Mouse (Mus musculus): ENCODE results near the gene Disp3. TPM values are rescaled to one million over a fixed set of nuclear protein-coding genes. Genes with fewer than 3 reads are reported as not detected.

The Disp3 gene
- polyA plus RNA-seq, 1 experiment from 2014 or later: 0.01 TPM

- CTCF ChIA-PET: no interaction called here
- peaks cover 22% of the 10 kb centered on the region for H3K27me3 ChIP-seq
- peak; percentile 98 for TF ChIP-seq CTCF (IDR thresholded peaks at IDR 0.05)
Measured at GRCm38 (mm10) chr4:148288055-148288549, 337 bp upstream of the Disp3 start.

DNA sequence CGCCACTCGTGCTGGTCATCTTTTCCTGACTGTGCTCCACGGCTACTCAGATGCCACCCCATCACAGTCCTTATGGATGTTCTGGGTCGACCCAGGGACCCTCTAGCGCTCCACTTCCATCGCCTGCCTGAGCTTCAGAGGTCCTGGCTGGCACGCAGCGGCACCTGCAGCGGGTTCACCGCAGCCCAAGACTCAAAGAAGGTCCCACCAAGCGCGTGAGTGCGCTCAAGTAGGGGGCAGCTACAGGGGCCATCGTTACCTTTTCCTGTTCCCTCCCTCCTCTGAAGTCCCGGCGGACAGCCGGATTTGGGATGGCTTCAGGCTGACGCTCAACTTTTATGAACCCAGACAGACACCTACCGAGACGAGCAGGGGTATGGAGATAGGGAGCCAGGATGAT lies 724 bp downstream of the Disp3 start:
- ChIA-PET CTCF (no interaction called here), POLR2A (no interaction called here)
- DNase-seq (ENCODE audit: low read depth, low spot score) (no peak), ATAC-seq (no peak)
- TF ChIP-seq CTCF (IDR thresholded peaks at IDR 0.05): no peak
- in situ Hi-C loops (cut with MboI; ENCODE audit: low pct_unique_long_range_greater_than_20kb): no loop called here
- H3K27me3 ChIP-seq: peaks cover 22% of the 10 kb centered on the region

More at GRCm38 (mm10) chr4:148288055-148288549, 337 bp upstream of the Disp3 start:
- in situ Hi-C loops (cut with MboI; ENCODE audit: low pct_unique_long_range_greater_than_20kb): no loop called here
- DNase-seq (ENCODE audit: low read depth, low spot score): peak; percentile 6
- POLR2A ChIA-PET: no interaction called here
- no peak for ATAC-seq

DNA sequence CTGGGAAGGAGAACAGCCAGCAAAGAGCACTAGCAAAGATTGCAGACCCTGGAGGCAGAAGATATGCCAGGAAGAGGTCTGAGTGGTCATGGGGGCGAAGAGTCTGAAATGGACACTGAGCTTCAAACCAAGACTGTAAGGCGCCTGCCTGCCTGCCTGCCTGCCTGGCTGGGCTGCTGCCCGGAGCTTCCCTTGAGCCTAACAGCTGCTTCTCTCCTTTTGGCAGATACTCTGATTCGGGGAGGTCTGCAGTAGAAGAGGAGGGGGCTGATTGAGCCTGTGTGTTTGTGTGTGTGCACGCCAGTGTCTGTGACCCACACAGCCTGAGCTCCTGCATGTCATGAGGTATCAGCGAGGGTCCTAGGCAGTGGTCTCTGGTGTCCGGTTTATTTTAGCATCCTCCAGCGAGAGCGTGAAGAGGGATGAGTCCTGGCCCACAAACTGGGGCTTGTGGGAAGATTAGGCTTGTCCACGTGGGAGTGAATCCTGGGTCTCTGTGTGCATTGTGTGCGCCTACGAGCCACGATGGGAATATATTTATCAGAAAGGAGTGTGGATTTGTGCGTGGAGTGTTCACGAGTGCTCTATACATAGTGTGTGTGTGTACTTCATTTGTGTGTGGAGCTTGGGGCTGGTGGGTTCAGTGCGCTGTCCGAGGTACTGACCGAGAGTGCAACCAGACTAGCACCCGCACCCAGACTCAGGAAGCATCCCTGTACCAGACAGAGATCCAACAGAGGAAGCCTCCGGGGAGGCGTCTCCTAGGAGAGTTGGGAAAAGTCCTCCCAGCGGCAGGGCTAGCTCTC lies 1.3 kb downstream of the Disp3 start:
- ATAC-seq (no peak), DNase-seq (ENCODE audit: low read depth, low spot score) (no peak)
- ChIA-PET CTCF (no interaction called here), POLR2A (no interaction called here)
- in situ Hi-C loops (cut with MboI; ENCODE audit: low pct_unique_long_range_greater_than_20kb): no loop called here
- no peak for TF ChIP-seq CTCF (IDR thresholded peaks at IDR 0.05)
- H3K27me3 ChIP-seq: peaks cover 22% of the 10 kb centered on the region

DNA sequence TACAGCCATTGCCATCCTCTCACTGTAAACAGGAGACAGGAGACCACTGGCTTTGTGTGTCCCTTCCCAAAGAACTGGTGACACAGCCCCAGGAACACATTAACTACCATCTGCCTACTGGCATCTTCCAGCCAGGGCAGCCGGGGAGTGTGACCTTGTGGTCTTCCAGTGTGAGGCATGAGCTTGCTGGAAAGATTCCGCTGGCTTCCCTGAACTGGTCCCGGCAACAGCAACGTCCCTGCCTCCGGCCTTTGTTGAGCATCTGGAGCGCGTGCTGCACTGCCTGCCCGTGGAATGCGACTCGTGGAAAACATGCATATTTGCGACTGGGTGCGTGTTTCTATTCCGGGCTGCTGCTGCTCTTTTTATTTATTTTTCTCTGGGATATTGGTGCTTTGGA lies 3.5 kb downstream of the Disp3 start:
- H3K27me3 ChIP-seq: peaks cover 22% of the 10 kb centered on the region
- in situ Hi-C loops (cut with MboI; ENCODE audit: low pct_unique_long_range_greater_than_20kb): no loop called here
- ChIA-PET POLR2A (no interaction called here), CTCF (no interaction called here)
- DNase-seq (ENCODE audit: low read depth, low spot score): no peak
- no peak for TF ChIP-seq CTCF (IDR thresholded peaks at IDR 0.05)
- ATAC-seq: no peak

DNA sequence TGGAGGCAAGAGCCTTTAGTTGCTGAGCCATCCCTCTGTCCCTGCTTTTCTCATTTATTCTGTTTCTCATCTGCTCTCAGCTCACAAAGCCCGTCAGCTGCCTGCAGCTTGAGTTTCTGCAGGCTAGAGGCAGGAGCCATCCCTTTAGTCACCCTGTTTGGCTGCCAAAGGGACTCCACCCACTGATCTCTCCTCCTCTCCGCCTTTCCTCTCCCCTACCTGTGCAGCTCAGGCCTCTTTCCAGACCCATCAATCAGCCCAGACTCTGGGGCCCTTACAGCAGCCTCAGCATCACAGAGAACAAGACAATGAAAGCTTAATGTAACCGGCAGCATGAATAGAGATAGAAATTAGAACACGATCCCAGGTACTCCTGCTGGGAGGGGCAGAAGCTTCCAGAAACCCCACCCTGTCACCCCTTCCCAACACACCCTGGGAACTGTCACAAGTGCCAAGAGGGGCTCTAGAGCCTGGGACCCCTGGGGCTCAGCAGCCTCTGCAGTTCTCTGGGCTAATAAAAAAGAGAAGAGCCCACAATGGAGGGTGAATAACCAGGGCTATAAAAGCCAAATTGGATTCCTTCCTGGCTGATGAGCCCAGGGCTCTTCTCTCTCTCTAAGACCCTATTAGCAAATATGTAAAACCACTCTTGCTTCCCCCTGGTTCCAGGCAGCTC lies 10.8 kb downstream of the Disp3 start:
- peaks cover 30% of the 10 kb centered on the region for H3K27me3 ChIP-seq

GRCm38 (mm10) chr4:148274671-148275070 lies 13.1 kb downstream of the Disp3 start:
- POLR2A ChIA-PET: no interaction called here
- in situ Hi-C loops (cut with MboI; ENCODE audit: low pct_unique_long_range_greater_than_20kb): no loop called here
- no peak for TF ChIP-seq CTCF (IDR thresholded peaks at IDR 0.05)
- peaks cover 38% of the 10 kb centered on the region for H3K27me3 ChIP-seq
- DNase-seq (ENCODE audit: low read depth, low spot score) (no peak), ATAC-seq (no peak)
- CTCF ChIA-PET: no interaction called here

More for the DNA sequence above, 10.8 kb downstream of the Disp3 start:
- in situ Hi-C loops (cut with MboI; ENCODE audit: low pct_unique_long_range_greater_than_20kb): no loop called here
- no peak for DNase-seq (ENCODE audit: low read depth, low spot score)
- no peak for TF ChIP-seq CTCF (IDR thresholded peaks at IDR 0.05)
- ATAC-seq: no peak
- POLR2A ChIA-PET: interaction anchor here (0.6 kb wide), 1 partner anchor 7 kb away, joined by 4 read pairs; no protein-coding TSS in a partner anchor
- CTCF ChIA-PET: no interaction called here

- CTCF ChIA-PET: no interaction called here
- ATAC-seq: no peak
- peaks cover 38% of the 10 kb centered on the region for H3K27me3 ChIP-seq
- POLR2A ChIA-PET: no interaction called here
- in situ Hi-C loops (cut with MboI; ENCODE audit: low pct_unique_long_range_greater_than_20kb): no loop called here
- TF ChIP-seq CTCF (IDR thresholded peaks at IDR 0.05): no peak
- no peak for DNase-seq (ENCODE audit: low read depth, low spot score)
Measured at GRCm38 (mm10) chr4:148273229-148273628, 14.5 kb downstream of the Disp3 start.

DNA sequence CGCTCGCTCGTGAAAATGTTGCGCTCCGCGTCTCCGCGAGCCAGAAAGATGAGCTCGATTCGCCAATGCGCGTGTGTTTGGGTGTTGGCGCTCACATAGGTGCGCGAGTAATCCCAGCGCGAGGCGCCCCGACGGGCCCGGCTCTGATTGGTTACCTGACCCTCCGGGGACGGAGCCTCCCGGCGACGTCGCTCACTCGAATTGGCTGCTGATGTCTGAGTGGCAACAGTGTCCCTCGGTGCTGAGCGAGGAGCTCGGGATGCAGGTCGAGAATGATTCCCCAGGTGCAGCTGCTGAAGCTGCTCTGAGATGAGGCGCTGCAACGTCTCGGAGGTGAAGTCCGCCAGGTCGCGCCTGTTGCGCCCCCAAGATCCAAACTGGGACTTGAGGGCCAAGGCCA lies 16.1 kb downstream of the Disp3 start:
- DNase-seq (ENCODE audit: low read depth, low spot score) (no peak), ATAC-seq (no peak)
- TF ChIP-seq CTCF (IDR thresholded peaks at IDR 0.05): no peak
- ChIA-PET POLR2A (no interaction called here), CTCF (no interaction called here)
- in situ Hi-C loops (cut with MboI; ENCODE audit: low pct_unique_long_range_greater_than_20kb): no loop called here
- peaks cover 38% of the 10 kb centered on the region for H3K27me3 ChIP-seq

- no peak for TF ChIP-seq CTCF (IDR thresholded peaks at IDR 0.05)
- H3K27me3 ChIP-seq: peaks cover 9% of the 10 kb centered on the region
- ATAC-seq: no peak
- CTCF ChIA-PET: no interaction called here
- in situ Hi-C loops (cut with MboI; ENCODE audit: low pct_unique_long_range_greater_than_20kb): no loop called here
- no peak for DNase-seq (ENCODE audit: low read depth, low spot score)
- POLR2A ChIA-PET: no interaction called here
Measured at GRCm38 (mm10) chr4:148266973-148267507, 20.7 kb downstream of the Disp3 start.

DNA sequence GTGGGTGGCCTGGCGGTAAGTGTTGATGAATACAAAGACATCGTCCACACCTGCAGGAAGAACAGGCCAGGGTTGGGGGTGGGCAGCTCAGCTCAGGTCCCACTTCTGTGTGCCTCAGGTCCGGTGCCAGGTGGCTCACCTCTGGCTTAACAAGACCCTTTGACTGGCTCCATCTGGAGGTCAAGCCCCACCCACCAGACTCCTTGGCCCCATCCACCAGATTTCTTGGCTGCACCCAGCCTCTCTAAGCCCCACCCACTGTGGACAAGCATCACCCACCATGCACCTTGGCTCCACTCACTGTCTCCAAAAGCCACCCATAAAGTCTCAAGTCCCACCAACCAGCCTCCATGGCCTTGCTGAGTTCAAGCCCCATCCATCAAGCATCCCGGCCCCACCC lies 27.8 kb downstream of the Disp3 start:
- no peak for ATAC-seq
- POLR2A ChIA-PET: no interaction called here

DNA sequence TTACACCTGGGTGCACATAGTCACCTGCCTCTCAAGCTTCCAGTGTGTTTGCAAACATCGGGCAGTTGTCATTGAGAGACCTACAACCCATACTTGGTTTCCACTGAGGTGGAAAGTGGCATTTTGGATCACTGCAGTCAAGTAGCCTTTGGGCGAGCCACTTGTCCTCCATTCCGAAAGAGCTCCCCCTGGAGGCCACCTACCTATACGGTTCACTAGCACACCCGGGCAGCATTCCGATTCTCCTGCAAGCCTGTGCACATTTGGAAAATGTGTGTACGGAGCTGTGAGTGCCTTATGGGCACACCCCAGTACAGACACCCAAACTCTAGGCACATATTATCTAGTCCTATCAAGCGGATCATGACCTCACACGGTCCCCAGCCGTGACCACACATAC lies 38.4 kb downstream of the Disp3 start:
- no peak for TF ChIP-seq CTCF (IDR thresholded peaks at IDR 0.05)
- H3K27me3 ChIP-seq: no peaks in the 10 kb centered on the region
- no peak for ATAC-seq
- POLR2A ChIA-PET: no interaction called here
- CTCF ChIA-PET: no interaction called here
- DNase-seq (ENCODE audit: low read depth, low spot score): no peak
- in situ Hi-C loops (cut with MboI; ENCODE audit: low pct_unique_long_range_greater_than_20kb): no loop called here

More for the DNA sequence above, 27.8 kb downstream of the Disp3 start:
- in situ Hi-C loops (cut with MboI; ENCODE audit: low pct_unique_long_range_greater_than_20kb): no loop called here
- CTCF ChIA-PET: no interaction called here
- DNase-seq (ENCODE audit: low read depth, low spot score): no peak
- H3K27me3 ChIP-seq: peaks cover 5% of the 10 kb centered on the region
- no peak for TF ChIP-seq CTCF (IDR thresholded peaks at IDR 0.05)

All from Patski (cell line).